Mouse (Mus musculus) erythroid progenitor cell, adult 5-6 weeks (primary cell): ENCODE results near the gene Lrrc45. TPM values are rescaled to one million over a fixed set of nuclear protein-coding genes. Genes with fewer than 3 reads are reported as not detected.
"Not testable (repeated sequence)": the region's sequence is repeated elsewhere in the genome, so short reads cannot be mapped to it uniquely, and the experiment has no call there.

Source experiments
- ATAC-seq: replicated peaks from 2 replicates; pipeline ENCODE4 v1.8.0; 2016; ENCODE audit warnings: moderate number of reproducible peaks, mild to moderate bottlenecking, moderate TSS enrichment, inconsistent platforms; ENCODE audit not compliant: poor library complexity, low FRiP score, severe bottlenecking
- total RNA-seq, 2 experiments: library from RNA; stranded (forward) in 1 of 2; stranded (reverse) in 1 of 2; fragments of 150-400 nt in 1 of 2; fragments of 186-747, 209-891 nt in 1 of 2; gene quantifications; 2 replicates each; pipeline versions ENCODE4 v1.2.3 to v1.2.4; 2015 to 2017; ENCODE audit warnings: low replicate concordance in 2 of 2

The Lrrc45 gene
- total RNA-seq (2015; ENCODE audit: low replicate concordance), result 3.4 and 6.1 TPM in 2 replicates
- total RNA-seq (2017; ENCODE audit: low replicate concordance), result 12.3 and 12.9 TPM in 2 replicates

DNA sequence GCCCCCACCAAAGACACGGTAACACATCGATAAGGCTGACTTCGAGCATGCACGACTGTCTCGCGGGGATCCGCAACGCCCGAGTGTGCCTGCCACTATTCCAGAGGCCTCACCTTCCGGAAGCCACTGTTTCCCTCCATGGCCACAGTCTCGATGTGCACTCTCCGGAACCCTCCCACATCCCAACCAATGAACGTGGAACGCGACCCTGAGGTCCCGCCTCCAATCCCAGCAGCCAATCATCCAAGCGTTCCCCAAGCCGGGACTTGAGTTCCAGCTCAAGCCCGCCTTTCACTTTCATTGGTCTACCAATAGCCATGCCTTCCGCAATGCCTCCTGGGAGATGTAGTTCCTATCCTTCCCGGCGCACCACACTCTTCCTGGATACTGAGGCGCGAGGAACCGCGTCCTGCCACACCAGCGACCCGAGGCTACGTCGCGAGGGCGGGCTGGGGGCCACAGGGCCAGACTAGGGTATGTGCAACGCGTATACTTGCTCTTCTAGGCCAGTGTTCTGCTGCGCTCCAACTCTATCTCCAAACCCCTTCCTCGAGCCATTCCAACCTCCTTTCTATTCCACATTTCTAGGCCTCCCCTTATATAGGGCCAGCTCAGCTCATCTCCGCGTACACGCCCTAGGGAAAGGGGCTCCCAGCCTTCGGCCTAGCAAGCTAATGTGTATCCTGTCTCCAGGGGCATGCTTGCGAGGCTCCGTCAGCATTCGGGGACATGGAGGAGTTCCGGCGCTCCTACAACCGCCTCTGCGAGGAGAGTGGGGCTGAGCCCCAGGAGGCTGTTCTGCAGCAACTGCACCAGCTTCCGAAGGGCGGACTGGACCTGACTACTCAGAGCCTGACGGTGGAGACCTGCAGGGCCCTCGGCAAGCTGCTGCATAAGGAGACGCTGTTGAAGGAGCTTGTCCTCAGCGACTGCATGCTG lies at the start of gene Lrrc45, which contains the start of gene Cenpx:
Gene Lrrc45, plus strand, starts transcription at position 346 of the 939 bp plus-strand sequence.
Gene Cenpx, minus strand, starts transcription at position 159 of the 939 bp plus-strand sequence.
- peak; percentile 92 for ATAC-seq

DNA sequence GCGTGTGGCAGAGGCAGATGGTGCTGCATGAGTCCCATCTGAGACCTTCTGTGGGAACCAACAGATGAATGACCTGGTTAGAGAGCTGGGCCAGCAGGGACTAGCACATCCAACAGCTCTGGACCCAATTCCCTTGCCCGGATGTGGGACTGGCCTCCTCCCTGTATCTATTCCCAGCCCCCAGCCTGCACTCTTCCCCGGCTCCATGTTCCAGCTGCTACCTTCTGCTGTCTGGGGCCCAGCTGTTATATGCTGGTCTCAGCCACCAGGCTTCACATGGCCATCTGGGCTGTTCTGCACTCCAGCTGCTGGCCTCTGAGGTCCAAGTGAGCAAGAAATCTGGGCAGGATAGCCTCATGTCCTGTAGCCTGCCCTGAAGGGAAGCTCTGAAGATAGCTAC lies 48.3 kb upstream of the Lrrc45 start:
- ATAC-seq, result no peak

DNA sequence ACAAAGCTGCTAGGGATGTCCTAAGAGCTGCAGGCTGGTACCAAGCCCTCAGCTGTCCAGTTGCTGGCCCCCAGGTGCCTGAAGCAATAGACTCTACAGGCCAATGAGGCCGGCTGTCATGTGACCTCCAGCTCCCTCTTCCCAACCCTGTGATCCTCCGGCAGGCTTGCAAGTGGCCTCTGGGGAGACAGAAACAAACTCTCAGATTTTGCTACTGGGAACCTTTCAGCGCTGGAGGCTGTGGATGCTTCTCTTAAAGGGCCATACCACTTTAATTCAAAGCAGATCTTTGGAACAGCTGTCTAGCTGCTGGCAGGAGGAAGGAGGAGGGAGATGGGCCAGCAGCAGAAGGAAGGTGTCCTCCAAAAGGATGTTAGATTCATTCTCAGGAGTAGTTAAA lies 47.1 kb upstream of the Lrrc45 start:
- no peak for ATAC-seq

DNA sequence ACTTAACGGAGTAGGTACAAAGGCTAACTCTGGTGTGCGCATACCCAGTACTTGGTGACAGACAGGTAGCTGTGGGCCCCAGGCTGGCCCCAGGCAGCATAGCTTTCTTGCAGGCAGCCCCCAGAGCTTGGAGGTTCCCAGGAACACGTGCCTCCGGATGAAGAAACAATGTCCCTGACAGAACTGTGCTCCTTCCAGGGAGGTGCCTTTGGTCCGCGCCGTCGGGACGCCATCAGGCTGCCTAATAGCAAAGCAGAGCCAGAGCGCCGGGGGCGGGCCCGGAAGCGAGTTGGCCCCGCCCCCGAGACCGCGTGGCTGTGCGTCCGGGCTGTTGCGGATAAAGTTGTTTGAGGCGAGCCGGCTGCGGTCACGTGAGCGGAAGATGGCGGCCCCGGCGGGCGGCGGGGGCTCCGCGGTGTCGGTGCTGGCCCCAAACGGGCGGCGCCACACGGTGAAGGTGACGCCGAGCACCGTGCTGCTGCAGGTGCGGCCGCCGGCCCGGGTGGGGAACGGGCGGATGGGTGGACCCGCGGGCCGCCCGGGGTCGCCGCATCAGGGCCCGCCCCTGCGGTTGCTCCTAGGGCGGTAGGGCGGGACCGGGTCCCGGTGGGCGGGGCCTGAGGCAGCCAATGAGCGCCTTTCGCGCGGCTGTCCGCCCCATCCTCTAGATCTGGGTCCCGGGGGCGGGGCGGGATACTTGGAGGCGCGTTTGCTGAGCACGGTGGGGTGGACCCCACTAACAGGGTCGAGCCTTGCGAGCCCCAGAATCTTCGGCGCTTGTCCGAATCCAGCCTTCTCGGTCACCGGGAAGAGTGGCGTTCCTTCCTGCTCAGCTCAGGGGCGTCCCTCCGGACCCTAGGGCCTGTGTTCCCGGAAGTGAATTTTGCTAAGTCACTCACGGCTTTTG lies 40.8 kb upstream of the Lrrc45 start, which contains the start of gene Aspscr1:
Gene Aspscr1, plus strand, starts transcription at position 287 of the 907 bp plus-strand sequence.
- peak; percentile 92 for ATAC-seq

DNA sequence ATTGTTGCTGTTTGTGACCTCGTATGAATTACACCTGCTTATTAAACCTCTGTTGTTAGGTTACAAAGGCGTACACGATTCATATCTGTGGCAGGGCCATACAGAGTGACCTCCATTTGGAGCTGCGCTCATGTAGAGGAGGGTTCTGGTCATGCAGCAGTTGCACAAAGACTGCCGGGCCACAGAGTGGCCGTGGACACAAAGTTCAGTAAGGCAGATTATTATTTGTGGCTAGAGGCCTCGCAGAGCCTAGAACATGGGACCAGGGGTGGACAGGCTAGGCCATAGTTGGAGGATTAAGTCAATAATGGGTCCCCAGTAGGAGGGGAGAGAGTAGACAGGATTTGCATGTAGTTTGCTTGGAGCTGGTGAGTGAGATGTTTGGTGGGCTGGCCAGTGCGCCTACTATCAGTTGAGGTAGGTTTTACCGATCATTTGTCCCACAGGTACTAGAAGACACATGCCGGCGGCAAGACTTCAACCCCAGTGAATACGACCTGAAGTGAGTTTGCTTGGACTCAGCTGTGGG lies 40.1 kb upstream of the Lrrc45 start:
- ATAC-seq, result peak; percentile 33; the same call in 1 of the 2 replicates

DNA sequence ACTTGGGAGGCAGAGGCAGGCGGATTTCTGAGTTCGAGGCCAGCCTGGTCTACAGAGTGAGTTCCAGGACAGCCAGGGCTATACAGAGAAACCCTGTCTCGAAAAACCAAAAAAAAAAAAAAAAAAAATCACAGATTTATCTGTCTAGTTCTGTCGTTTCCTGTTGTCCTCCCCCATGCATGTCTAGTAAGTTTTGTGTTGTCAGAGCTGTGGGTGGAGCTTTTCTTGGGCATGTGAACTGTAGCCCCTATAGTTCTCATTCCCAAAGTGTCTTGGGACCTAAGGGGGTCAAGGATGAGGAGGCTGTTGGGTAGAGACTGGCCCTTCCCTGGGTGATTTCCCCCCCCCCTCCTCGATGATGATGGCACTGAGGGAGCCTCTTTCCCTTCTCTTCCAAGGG lies 37.9 kb upstream of the Lrrc45 start:
- not testable (repeated sequence) for ATAC-seq

DNA sequence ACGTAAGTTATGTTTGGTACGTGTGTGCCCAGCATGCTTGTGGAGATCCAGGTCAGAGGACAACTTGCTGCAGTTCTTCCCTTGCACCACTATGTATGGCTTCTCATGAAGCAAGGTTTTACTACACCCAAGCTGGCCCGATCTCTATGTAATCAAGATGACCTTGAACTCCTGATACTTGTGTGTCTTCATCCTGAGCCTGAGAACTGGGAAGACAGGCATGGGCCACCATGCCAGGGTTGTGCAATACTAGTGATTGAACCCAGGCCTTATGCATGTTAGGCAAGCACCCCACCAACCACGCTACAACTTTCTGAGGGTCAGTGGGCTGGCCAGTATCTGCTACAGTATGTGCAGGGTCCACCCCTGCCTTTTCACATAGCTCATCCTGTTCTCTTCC lies 36.8 kb upstream of the Lrrc45 start:
- no peak for ATAC-seq

DNA sequence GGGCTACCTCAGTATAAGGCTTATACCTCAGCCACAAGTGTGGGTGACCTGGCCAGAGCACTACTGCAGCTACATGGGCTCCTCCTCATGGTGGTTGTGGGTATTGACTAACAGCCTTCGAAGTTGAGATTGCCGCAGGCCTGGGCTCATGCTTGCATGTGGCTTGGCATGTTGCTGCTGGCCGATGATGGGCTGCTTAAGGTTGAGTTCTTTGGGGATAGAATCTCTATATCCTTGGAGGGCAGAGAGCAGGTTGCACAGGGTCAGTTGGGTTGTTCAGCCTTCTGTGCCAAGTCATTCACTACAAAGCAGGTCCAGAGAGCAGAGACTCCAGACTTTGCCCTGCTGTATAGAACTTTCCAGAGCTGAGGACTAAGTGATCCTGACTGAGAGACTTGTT lies 33.8 kb upstream of the Lrrc45 start:
- peak; percentile 67 for ATAC-seq

DNA sequence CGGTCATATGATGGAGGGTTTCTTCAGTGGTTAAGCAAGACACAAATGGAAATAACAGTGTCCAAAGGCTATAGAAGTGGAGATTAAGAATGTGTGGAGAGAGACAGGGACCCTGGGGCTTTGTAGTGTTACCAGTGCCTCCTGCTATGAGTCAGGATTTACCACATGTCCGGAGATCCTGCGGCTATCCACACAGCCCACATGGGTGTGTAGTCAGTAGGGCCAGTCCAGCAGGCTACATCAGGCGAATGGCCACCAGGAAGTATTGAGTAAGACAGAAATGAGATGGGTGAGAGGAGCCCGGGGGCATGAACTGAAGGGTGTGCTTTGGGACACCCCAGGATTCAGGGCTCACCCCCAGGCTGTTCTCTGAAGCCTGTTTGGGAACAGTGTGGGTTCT lies 31.0 kb upstream of the Lrrc45 start:
- ATAC-seq, result no peak

DNA sequence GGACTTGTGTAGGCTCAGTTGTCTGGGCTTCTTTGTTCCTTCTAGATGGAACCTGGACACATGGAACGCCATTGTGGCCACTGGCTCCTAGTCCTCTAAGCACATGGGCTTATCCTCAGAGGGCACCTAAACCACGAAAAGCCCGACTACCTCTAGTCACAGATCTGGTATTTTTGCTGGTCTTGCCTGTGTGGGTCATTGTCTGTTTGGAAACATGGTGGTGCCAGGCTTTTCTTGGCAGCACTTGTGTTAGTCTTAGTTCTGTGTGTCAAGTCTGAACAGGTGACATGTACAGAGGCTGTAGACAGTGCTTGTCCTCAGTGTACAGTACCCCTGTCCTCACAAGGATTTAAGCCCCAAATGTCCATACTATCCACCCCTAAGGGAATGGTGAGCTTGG lies 30.2 kb upstream of the Lrrc45 start:
- ATAC-seq, result no peak

DNA sequence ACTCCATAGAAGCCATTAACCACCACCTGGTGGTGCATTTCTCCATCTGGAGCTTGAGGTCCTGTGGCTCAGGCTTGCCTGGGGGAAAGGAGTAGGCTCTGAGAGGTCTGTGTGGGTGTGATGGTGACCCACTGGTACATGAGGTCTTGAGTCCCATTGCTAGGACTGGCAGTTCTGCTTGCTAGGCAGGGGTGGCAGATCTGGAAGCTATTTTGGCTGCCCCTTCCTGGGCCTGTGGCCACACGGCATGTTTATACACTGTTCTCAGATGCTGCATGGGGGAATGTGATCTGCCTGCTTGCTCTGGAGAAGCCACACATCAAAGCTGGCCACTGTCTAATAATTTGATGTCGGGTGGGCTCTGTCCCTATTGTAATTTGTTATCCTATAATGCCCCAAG lies 29.6 kb upstream of the Lrrc45 start:
- no peak for ATAC-seq

DNA sequence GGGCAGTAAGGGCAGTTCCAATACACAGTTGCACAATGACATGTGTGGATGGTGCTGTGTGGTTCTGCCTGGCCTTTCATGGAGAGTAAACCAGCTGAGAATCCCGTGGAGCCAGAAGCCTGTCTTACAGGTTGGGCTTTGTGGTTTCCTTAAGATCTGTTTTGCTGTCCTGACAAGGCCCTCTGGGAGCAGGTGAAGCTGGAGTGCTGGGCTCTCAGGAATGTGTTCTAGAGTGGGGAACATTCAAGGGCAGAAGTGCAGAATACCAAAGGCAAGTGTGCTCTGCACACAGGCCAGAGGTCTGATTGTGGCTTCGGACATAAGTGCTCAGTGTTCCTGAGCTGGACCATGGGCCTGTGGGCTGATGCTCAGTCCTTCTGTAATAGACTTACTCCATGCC lies 29.1 kb upstream of the Lrrc45 start:
- no peak for ATAC-seq

DNA sequence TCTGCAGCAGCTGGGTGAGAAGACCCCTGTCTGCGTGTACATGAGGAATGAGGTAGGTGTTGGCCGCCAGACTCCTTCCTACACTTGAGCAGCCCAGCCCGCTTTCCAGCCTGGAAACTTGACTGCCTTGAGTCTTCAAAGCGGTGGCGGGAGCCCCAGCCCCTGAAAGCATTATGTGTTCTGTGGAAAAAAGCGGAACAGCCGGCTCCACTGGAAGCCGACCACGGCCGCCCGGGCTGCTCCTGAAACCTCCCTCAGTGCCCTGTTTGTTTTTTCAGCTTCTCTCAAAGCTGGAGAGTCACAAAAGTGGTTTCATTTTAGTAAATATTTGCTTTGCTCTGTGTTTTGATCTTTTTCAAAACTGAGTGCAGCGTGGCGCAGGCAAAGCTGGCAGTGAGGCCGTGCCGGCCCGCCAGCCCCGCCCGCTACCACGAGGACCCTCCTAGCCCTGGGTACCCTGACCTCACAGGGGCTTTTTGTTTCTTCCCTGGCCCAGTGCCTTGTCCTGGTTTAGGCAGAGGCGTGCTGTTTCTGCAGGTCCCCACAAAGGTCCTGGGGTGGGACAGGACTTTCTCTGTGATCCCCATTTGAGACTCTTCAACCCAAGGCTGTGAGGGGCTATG lies 27.0 kb upstream of the Lrrc45 start:
- ATAC-seq, result no peak

DNA sequence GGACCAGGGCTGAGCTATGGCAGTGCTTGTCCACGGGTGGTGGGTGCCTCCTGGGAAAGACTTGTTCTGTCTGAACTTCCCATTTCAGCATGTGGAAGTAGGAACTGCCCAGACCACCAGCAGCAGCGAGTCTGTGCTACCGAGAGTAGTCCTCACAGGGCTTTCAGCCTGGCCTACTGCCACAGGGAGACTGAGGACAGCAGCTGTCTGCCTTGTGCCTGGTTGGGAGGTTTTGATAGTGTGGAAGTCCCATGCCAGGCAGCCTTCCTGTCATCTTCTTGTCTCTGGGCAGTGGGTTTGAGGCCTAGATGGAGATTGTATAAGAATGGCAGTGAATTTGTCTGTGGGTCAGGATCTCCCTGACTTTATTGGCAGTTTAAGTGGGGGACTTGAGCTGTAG lies 24.4 kb upstream of the Lrrc45 start:
- no peak for ATAC-seq

DNA sequence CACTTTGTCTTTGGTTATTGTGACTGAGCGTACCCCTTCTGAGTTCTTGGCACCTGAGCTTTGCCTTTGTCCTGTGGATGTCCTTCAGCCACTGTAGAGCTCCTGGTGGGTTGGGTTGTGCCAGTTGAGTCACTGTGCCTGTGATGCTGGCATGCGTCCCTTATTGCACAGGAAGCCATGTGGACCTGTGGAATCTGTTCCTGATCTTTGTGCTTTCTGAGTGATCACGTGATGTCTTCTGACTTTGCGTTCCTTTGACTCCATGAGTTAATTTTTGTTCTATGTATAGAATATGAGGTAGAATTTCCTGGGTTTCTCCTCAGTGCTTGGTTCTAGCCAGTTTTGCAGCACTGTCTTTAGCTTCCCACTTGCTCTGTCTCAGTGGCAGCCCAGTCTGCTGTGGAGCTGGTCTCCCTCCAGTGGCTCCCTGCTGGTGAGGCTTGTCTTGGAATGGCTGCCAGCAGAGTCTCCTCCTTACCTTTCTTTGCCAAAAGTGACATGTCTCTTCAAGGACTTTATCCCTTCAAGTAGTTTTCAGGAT lies 21.2 kb upstream of the Lrrc45 start:
- no peak for ATAC-seq

DNA sequence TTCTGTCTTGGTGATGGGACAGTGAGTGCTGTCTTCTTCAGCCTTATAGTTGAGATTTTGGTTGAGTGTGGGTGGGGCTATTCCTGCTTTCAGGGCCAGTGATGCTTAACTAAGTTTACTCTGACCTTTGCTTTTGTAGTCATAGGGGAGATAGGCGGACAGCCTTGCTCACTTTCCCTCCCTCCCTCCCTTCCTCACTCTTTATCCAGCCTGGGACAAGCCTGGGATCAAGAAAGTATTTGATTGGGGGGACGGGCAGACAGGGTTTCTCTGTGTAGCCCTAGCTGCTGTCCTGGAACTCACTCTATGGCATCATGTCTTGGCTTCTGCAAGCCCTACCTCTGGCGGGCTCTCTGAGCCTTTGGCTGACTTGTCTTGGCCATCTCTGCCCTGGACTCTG lies 20.3 kb upstream of the Lrrc45 start:
- no peak for ATAC-seq

DNA sequence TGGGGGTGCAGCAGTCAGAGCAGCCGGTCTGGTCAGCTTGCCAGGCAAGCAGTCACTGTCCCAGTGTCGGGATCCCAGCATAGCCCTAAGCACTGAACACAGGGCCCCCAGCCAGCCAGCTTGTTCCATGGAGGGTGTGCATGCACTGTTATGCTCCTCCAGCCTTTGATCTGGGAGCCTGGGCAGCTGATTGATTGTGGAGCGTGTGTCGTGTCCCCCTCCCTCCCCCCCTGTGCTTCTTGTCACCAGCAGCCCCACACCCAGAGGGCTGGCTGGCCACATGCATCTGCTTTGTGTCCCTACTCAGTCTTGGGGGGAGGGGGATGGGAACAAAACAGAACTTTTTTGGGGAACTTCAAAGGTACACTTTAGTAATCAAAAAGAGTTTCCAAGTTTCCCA lies 18.5 kb upstream of the Lrrc45 start:
- no peak for ATAC-seq

DNA sequence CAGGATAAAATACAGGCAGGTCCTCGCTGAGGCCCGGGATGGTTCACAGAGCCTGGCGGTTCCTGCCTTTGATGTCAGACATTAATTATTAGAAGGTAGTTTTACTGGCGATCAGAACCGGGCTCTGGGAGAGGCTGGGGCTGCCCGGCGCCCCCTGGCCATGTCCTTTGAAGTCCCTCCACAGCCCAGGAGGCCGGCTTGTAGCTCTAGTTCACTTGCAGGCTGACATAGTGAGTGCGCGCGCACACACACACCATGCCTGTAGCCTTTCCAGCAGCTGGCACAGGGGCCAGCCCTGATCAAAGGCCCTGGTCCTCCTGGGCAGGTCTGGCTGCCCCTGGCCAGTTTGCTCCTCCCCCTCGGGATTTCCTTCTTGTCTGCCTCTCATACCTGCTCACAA lies 18.1 kb upstream of the Lrrc45 start:
- no peak for ATAC-seq

DNA sequence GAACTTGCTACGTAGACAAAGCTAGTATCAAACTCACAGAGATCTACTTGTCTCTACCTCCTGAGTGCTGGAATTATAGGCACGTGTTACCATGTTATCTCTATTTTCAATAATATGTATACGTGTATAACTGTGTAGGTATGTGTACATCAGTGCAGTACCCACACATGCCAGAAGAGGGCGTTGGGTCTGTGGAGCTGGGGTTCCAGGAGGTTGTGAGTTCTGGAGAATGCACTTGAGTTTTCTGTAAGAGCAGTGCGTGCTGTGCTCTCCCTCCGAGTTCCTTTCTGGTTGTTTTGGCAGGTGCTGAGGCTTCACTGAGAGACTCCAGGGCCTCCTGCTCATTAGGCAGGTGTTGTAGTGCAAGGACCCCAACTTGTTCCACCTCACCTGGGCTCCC lies 17.2 kb upstream of the Lrrc45 start:
- no peak for ATAC-seq
